Mouse (Mus musculus) lung, adult 2 months (tissue): Measurements from ENCODE around the gene Prom2. TPM values are rescaled to one million over a fixed set of nuclear protein-coding genes. Genes with fewer than 3 reads are reported as not detected.

Experiments used
- DNase-seq: peaks from one replicate; pipeline ENCODE4 v3.0.0; 2022
- H3K4me1 ChIP-seq: fragments of 200-500 bp; 2 replicates; pipeline ENCODE4 v1.6.1; 2011; ENCODE audit warnings: low read length; ENCODE audit not compliant: control insufficient read depth, insufficient read depth
- H3K4me3 ChIP-seq: fragments of 200-500 bp; replicated peaks from 2 replicates; pipeline ENCODE3; 2011; ENCODE audit warnings: low read depth, mild to moderate bottlenecking, control low read depth, low read length; ENCODE audit errors: extremely low read depth
- CTCF ChIP-seq: fragments of 200-500 bp; IDR thresholded peaks from 2 replicates; pipeline ENCODE4 v1.5.1; 2011; ENCODE audit warnings: mild to moderate bottlenecking, low read length, control low read depth; ENCODE audit not compliant: insufficient read depth
- POLR2A ChIP-seq: fragments of 200-500 bp; IDR thresholded peaks from 2 replicates; pipeline ENCODE4 v1.6.1; 2011; ENCODE audit warnings: low read depth, mild to moderate bottlenecking, control low read depth, low read length, borderline replicate concordance; ENCODE audit errors: extremely low read depth
- WGBS: fragments of 180-500 bp; shearing (Covaris S2); methylation state at CpG from one replicate; pipeline ENCODE4 v1.1.7; 2018; 5-methylcytosine and 5-hydroxymethylcytosine counted together
- polyA plus RNA-seq: library from polyadenylated mRNA; depleted of rRNA; stranded (reverse); fragments of >200 nt; gene quantifications from 2 replicates; pipeline ENCODE4 v1.2.3, GENCODE M21; 2012

Prom2 gene
- polyA plus RNA-seq, 1 experiment = 9.6 TPM

DNA sequence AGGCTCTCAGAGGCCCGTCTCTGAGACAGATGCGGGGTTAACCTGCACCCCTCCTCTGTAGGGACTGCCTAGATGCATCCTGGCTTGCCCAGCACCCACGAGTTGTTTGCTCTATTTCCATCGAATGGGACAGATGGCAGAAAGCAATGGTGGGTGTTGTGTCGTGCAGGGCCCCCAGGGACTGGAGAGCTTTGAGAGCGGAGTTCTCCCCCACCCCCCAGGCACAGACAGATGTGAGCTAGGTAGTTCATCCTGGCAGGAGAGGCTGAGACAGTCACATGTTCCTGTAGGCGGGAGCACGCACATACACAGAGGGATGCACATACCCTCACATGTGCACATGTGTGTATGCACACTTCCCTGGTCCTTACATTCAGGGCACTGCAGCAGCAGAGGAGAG lies 24.2 kb downstream of the Prom2 start:
- WGBS = 80% methylated on average over 8 of the region's 8 CpGs
- Histone ChIP-seq H3K4me3 (no peak overlapping the region), H3K4me1 (no peaks in the 10 kb centered on the region)
- no peak for TF ChIP-seq CTCF
- no peak for TF ChIP-seq POLR2A
- DNase-seq = no peak

- Histone ChIP-seq H3K4me3 (no peak overlapping the region), H3K4me1 (no peaks in the 10 kb centered on the region)
- no peak for TF ChIP-seq POLR2A
- no peak for TF ChIP-seq CTCF
- DNase-seq = no peak
- 62% methylated on average over 9 of the region's 9 CpGs for WGBS
Measured at GRCm38 (mm10) chr2:127514380-127515124, 26.7 kb downstream of the Prom2 start.

DNA sequence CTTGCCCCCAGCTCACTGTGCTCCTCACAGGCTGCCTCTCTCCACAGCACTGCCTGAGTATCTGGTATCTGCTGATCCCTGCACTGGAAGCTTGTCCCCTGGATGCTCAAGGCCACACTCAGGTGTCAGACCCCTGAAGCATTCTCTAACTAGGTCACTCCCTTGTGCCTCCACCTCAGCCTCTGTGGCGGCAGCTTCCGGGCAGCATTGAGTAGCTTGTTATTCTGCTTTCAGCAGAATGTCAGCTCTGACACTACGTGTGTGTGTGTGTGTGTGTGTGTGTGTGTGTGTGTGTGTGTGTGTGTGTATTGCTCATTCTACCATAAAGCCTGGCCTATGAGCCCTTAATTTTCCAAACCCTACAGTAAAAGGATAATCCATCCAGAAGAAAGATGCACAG lies 28.0 kb downstream of the Prom2 start:
- Histone ChIP-seq H3K4me3 (no peak overlapping the region), H3K4me1 (no peaks in the 10 kb centered on the region)
- DNase-seq = no peak
- TF ChIP-seq POLR2A (no peak), CTCF (no peak)
- WGBS = 41% methylated on average over 3 of the region's 3 CpGs

DNA sequence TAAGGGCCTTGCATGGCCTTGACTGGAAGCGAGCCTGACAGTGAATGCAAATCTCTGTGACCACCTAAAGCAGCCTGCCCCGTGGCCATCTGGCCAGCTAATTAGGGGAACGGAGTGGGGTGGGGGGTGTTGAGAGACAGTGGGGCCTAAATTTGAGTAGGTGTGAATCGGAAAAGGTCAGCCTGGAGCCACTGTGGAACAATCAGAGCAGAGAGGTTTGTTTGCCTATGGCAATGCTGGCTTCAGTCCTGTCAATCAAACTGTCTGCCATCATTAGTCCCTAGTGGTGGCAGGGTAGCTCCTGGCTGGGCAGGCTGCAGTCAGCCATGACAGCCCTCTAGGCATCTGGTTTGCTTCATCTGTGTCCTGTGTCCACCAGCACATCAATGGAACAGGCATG lies 29.8 kb downstream of the Prom2 start:
- TF ChIP-seq POLR2A = no peak
- TF ChIP-seq CTCF = no peak
- 56% methylated on average over 4 of the region's 4 CpGs for WGBS
- no peak for DNase-seq
- Histone ChIP-seq H3K4me3 (no peak overlapping the region), H3K4me1 (no peaks in the 10 kb centered on the region)

- peak; percentile 14 for DNase-seq
- TF ChIP-seq CTCF (no peak), POLR2A (no peak)
- WGBS = 52% methylated on average over 7 of the region's 7 CpGs
- H3K4me1 ChIP-seq = no peaks in the 10 kb centered on the region
- H3K4me3 ChIP-seq = no peak overlapping the region
Measured at GRCm38 (mm10) chr2:127507967-127508660, 33.2 kb downstream of the Prom2 start.

DNA sequence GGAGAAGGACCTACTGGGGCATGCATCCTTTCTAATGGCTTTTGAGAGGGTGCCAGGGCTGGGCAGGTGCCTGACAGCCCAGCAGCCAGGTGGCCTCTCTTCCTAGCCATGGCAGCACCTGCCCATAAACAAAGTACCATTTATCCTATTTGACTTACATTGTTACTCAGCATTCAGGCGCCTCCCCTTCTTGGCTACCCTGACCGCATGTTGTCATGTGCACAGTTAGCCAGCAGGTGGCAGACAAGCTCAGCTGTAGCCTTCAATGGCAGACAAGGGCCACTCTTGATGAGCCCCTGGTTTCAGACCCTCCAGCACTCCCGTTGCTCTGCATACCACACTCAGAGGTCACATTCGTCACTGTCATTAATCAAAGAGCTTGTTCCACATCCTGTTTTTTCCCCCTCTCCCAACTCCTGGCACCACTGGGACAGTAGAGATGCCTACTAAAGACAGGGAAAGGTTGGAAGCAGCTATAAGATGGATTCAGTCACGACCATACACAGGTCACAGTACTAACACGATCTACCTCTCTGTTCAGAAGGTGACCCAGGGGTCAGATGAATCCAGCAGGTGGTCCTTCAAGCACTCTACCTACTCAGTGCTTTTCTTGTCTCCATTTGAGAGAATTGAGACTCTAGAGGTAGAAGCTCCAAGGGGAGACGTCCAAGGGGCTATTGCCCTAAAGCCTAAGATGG lies 34.0 kb downstream of the Prom2 start:
- DNase-seq = peak; percentile 74
- no peaks in the 10 kb centered on the region for H3K4me1 ChIP-seq
- TF ChIP-seq CTCF (peak; percentile 98), POLR2A (no peak)
- H3K4me3 ChIP-seq = no peak overlapping the region
- WGBS = 24% methylated on average over 7 of the region's 7 CpGs

- WGBS = 70% methylated on average over 6 of the region's 6 CpGs
- H3K4me1 ChIP-seq = no peaks in the 10 kb centered on the region
- TF ChIP-seq CTCF = no peak
- no peak for TF ChIP-seq POLR2A
- H3K4me3 ChIP-seq = no peak overlapping the region
- no peak for DNase-seq
Measured at GRCm38 (mm10) chr2:127506131-127506632, 35.1 kb downstream of the Prom2 start.

- no peak for DNase-seq
- H3K4me1 ChIP-seq = no peaks in the 10 kb centered on the region
- TF ChIP-seq CTCF (no peak), POLR2A (no peak)
- 56% methylated on average over 4 of the region's 4 CpGs for WGBS
- no peak overlapping the region for H3K4me3 ChIP-seq
Measured at GRCm38 (mm10) chr2:127505196-127505595, 36.1 kb downstream of the Prom2 start.

- WGBS = 42% methylated on average over 8 of the region's 8 CpGs
- Histone ChIP-seq H3K4me1 (no peaks in the 10 kb centered on the region), H3K4me3 (no peak overlapping the region)
- TF ChIP-seq CTCF = no peak
- no peak for TF ChIP-seq POLR2A
- DNase-seq = no peak
Measured at GRCm38 (mm10) chr2:127503751-127504549, 37.3 kb downstream of the Prom2 start.
